ENCODE assay signal across 8 mouse cellular contexts in the genomic region with DNA sequence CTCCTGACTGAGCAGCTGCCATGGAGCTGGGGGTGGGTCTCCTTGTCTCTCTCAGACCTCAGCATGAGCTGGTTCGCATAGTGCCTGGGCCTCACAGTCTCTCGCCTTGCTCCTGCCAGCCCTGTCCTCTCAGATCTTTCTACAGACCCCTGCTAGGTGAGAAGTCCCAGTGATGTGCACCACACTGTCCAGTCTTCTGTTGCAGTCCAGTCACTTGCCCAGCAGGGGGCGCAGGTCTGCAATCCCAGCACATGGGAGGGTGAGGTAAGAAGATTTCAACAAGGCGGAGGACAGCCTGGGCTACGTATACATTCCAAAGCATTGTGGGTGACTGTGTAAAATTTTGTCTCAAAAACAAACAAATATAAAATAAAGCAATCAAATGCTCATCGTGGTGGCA. TPM values are rescaled to one million over a fixed set of nuclear protein-coding genes. Genes with fewer than 3 reads are reported as not detected.
DNase-seq lines count a peak whose midpoint lies in the region.

No protein-coding gene starts in this region.

- DNase-seq in adrenal gland, adult 18-20 months (ENCODE audit: low spot score in 2 of 2), result peak; percentile 43 to 62
- no peak for DNase-seq in adrenal gland, adult 8-10 months
- peak; percentile 57 for DNase-seq in ovary, postnatal 36 days (ENCODE audit: low spot score)
- no peak for DNase-seq in ovary, postnatal 14 days (ENCODE audit: low spot score)
- peak; percentile 52 to 57 for DNase-seq in cerebellum, postnatal 36 days
- DNase-seq in kidney, postnatal 14 days, result peak; percentile 57
- DNase-seq in lung, postnatal 36 days, result peak; percentile 69
- peak; percentile 87 for DNase-seq in splenic B cell, adult 2 months (ENCODE audit: low read depth, low spot score)

- no peaks in the 10 kb centered on the region for H3K27me3 ChIP-seq in splenic B cell, adult 2 months (ENCODE audit: control insufficient read depth, insufficient read depth, low read length, poor library complexity, severe bottlenecking)

- no peaks in the 10 kb centered on the region for H3K36me3 ChIP-seq in splenic B cell, adult 2 months (ENCODE audit: control insufficient read depth, insufficient read depth, low read length, poor library complexity, severe bottlenecking)

RNA-seq across cellular contexts. Expression of a gene that starts 10.6 kb away (rescaled TPM):
- total RNA-seq in adrenal gland, adult 18-20 months (2021), result under 1 TPM; 0.30 to 0.51 TPM
- under 1 TPM; 0.12 to 0.83 (median 0.31) TPM for total RNA-seq in adrenal gland, adult 8-10 months (2022)

RNA-seq across cellular contexts. Expression of a gene that starts 20.3 kb away (rescaled TPM):
- total RNA-seq in adrenal gland, adult 18-20 months (2021), result 1 to 10 TPM in 1 of 2 experiments, under 1 TPM in 1; 0.96 to 1.6 TPM
- total RNA-seq in adrenal gland, adult 8-10 months (2022), result 1 to 10 TPM; 1.4 to 1.8 (median 1.5) TPM

RNA-seq across cellular contexts. Expression of a gene that starts 24.3 kb away (rescaled TPM):
- not detected for total RNA-seq in adrenal gland, adult 18-20 months (2021)
- total RNA-seq in adrenal gland, adult 8-10 months (2022), result not detected

RNA-seq across cellular contexts. Expression of a gene that starts 26.2 kb away (rescaled TPM):
- 1 to 10 TPM in 1 of 2 experiments, under 1 TPM in 1; 0.89 to 1.3 TPM for total RNA-seq in adrenal gland, adult 18-20 months (2021)
- 1 to 10 TPM; 1.2 to 2.0 (median 1.7) TPM for total RNA-seq in adrenal gland, adult 8-10 months (2022)

Comparison
In these comparisons a context has a peak if more than half of its experiments do, and no peak if none do; other contexts are left out.
1. DNase-seq: peak in adrenal gland, adult 18-20 months (2 of 2), ovary, postnatal 36 days (single experiment), cerebellum, postnatal 36 days (2 of 2), kidney, postnatal 14 days (single experiment), lung, postnatal 36 days (single experiment) and splenic B cell, adult 2 months (single experiment); none in adrenal gland, adult 8-10 months (single experiment) and ovary, postnatal 14 days (single experiment).